Mouse (Mus musculus) midbrain, postnatal 0 days (tissue): ENCODE measurements around the gene Slc44a5. TPM values are rescaled to one million over a fixed set of nuclear protein-coding genes. Genes with fewer than 3 reads are reported as not detected.

Source experiments
- ATAC-seq: fragments of 200-750 bp; cut with Nextera tagmentation; 2 replicates; pipeline ENCODE4 v1.8.0; 2017; ENCODE audit warnings: moderate number of reproducible peaks, mild to moderate bottlenecking, moderate TSS enrichment, moderate library complexity; ENCODE audit not compliant: low FRiP score
- DNase-seq: peaks from one replicate; pipeline ENCODE4 v3.0.0-alpha.2; 2015; ENCODE audit warnings: low spot score
- H3K27ac ChIP-seq: fragments of 300-500 bp; sonication (generic); 2 replicates; pipeline ENCODE4 v1.5.1; 2014; ENCODE audit warnings: low read depth, mild to moderate bottlenecking, low read length, mixed read lengths
- H3K27me3 ChIP-seq: fragments of 300-500 bp; sonication (generic); 2 replicates; pipeline ENCODE4 v1.6.1; 2014; ENCODE audit warnings: low read length, control low read depth, mixed read lengths; ENCODE audit not compliant: insufficient read depth
- H3K36me3 ChIP-seq: fragments of 300-500 bp; sonication (generic); 2 replicates; pipeline ENCODE4 v1.6.1; 2014; ENCODE audit warnings: low read length, control low read depth, mixed read lengths; ENCODE audit not compliant: insufficient read depth
- H3K4me1 ChIP-seq: fragments of 300-500 bp; sonication (generic); 2 replicates; pipeline ENCODE4 v1.6.1; 2014; ENCODE audit warnings: mild to moderate bottlenecking, control low read depth, antibody characterized with exemption, low read length, mixed read lengths; ENCODE audit not compliant: insufficient read depth
- H3K4me2 ChIP-seq: fragments of 300-500 bp; sonication (generic); 2 replicates; pipeline ENCODE4 v1.6.1; 2014; ENCODE audit warnings: low read depth, mild to moderate bottlenecking, low read length, mixed read lengths; ENCODE audit not compliant: poor library complexity, severe bottlenecking
- H3K4me3 ChIP-seq: fragments of 300-500 bp; sonication (generic); 2 replicates; pipeline ENCODE4 v1.5.1; 2014; ENCODE audit warnings: low read depth, mild to moderate bottlenecking, low read length, moderate library complexity
- H3K9ac ChIP-seq: fragments of 300-500 bp; sonication (generic); replicated peaks from 2 replicates; pipeline ENCODE4 v1.6.1; 2014; ENCODE audit warnings: mild to moderate bottlenecking, low read length, moderate library complexity, mixed read lengths; ENCODE audit not compliant: poor library complexity, severe bottlenecking
- H3K9me3 ChIP-seq: fragments of 300-500 bp; sonication (generic); 2 replicates; pipeline ENCODE4 v1.6.1; 2016; ENCODE audit warnings: low read length, control low read depth
- CTCF ChIP-seq: IDR thresholded peaks from 2 replicates; pipeline ENCODE4 v1.5.1; 2016; ENCODE audit warnings: antibody characterized with exemption, mild to moderate bottlenecking
- WGBS: fragments of 180-500 bp; shearing (Covaris S2); extraction: QIAGEN DNeasy Blood & Tissue Kit; methylation state at CpG from one replicate; pipeline ENCODE4 v1.1.7; 2014; 5-methylcytosine and 5-hydroxymethylcytosine counted together
- polyA plus RNA-seq: library from polyadenylated mRNA; unstranded; fragments of >200 nt; fragmentation: Nextera tagmentation; extraction: Ambion mirVana; gene quantifications from 2 replicates; pipeline ENCODE4 v1.2.1, GENCODE M21; 2015
- total RNA-seq: library from RNA; depleted of rRNA; stranded (reverse); fragments of >200 nt; gene quantifications from 2 replicates; pipeline ENCODE4 v1.2.3, GENCODE M21; 2014; rRNA removed

Slc44a5 gene
- total and polyA plus RNA-seq, 2 experiments from 2014 or later, result 6.3 to 27.3 TPM

DNA sequence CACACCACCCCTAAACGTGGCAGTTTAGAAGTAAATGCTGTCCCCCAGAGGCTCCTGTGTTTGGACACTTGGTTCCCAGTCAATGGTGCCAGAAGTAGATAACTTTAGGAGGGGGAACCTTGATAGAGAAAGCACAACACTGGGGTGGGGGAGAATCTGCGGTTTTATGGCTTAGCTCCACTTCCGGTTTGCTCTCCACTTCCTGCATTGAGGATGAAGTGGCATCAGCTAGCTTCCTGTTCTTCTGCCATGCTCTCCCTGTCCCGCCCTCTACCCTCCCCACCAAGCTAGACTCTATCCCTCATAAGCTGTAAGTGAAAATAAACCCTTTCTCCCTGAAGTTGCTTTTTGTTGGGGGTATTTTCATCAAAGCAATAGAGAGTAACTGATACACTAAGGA is 327.9 kb downstream of the Slc44a5 start:
- no peak for TF ChIP-seq CTCF
- H3K4me2 ChIP-seq, result no peak overlapping the region
- H3K4me1 ChIP-seq, result no peaks in the 10 kb centered on the region
- no peaks in the 10 kb centered on the region for H3K27me3 ChIP-seq
- no peaks in the 10 kb centered on the region for H3K36me3 ChIP-seq
- ATAC-seq (no peak), DNase-seq (no peak)
- H3K9me3 ChIP-seq, result no peaks in the 10 kb centered on the region
- H3K4me3 ChIP-seq, result no peak overlapping the region
- 82% methylated on average over 4 of the region's 4 CpGs for WGBS
- no peak overlapping the region for H3K27ac ChIP-seq
- no peak overlapping the region for H3K9ac ChIP-seq

DNA sequence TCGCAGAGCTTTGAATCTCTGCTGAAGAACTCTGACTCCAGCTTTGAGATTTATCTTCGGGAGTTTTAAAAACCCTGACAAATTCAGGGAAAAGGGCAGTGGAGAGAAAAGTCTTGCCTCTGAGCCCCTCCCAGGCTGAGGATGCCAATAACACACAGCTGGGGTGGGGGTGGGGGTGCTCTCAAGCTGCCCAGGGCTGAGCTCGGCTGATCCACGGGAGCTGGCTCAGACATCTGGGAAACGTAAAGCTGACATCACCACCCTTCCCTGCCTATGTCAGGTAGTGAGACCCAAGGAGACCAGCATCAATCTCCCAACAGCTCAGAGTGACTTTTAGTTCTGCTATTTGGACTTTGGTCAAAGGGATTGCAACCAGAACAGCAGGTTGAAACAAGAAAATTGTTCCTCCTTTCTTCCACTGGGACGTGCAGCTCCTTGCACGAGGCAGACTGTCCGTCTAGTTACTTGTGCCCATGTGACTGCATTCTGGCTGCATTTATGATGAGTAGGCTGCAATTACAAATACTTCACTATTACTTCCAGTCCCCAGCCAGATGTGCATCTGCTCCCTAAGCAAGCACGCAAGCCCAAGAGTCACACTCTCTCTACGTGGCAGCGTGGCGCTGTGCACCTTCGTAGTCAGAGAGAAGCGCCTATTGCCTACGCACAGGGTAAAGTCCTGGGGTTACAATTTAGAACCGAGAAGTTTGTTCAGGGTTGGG is 332.1 kb downstream of the Slc44a5 start:
- no peak overlapping the region for H3K4me3 ChIP-seq
- no peak overlapping the region for H3K4me2 ChIP-seq
- no peaks in the 10 kb centered on the region for H3K9me3 ChIP-seq
- no peak overlapping the region for H3K27ac ChIP-seq
- DNase-seq, result no peak
- no peaks in the 10 kb centered on the region for H3K27me3 ChIP-seq
- 70% methylated on average over 16 of the region's 16 CpGs for WGBS
- no peaks in the 10 kb centered on the region for H3K4me1 ChIP-seq
- no peak for TF ChIP-seq CTCF
- no peaks in the 10 kb centered on the region for H3K36me3 ChIP-seq
- H3K9ac ChIP-seq, result no peak overlapping the region
- no peak for ATAC-seq

DNA sequence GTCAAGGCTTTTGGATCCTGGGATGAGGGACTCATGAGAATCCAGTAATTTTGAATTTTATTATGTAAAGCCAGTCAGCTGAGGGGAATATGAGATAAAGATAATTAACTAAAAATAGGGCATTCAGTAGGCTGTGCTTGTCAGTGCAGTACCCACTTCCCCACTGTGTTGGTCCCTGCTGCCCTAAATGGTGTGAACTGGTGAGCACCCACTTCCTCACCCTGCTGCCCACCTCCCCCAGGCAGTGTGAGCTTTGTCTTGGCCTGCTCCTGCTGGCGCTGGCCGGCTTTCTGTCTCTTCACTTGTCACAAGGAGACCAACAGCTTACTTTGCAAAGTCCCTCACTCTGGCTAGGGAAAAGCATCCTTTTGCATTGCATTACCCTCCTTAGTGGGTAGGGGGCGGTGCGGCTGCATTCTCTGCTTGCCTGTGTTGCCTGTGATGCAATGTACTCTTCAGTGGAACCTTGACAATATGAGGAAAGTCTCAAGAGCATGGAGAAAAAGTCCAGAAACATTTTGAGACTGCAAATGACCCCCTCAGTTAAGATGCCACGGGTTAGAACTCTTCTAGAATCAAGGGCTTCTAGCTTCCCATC is 344.5 kb downstream of the Slc44a5 start:
- 17% methylated on average over 5 of the region's 5 CpGs for WGBS
- Histone ChIP-seq H3K27ac (no peak overlapping the region), H3K27me3 (peaks cover 2% of the 10 kb centered on the region; the same call in 1 of the 2 replicates), H3K4me3 (no peak overlapping the region), H3K4me1 (no peaks in the 10 kb centered on the region), H3K36me3 (no peaks in the 10 kb centered on the region), H3K9me3 (no peaks in the 10 kb centered on the region), H3K4me2 (no peak overlapping the region), H3K9ac (no peak overlapping the region)
- TF ChIP-seq CTCF, result peak; percentile 54
- no peak for ATAC-seq
- no peak for DNase-seq

Other genes with a start within 250 kb of the Slc44a5 start
- gene St6galnac3, start 248.3 kb upstream of the Slc44a5 start, total RNA-seq, result 6.9 and 18.1 TPM in 2 replicates
- 11.1 and 11.9 TPM in 2 replicates for gene St6galnac3, start 248.3 kb upstream of the Slc44a5 start, polyA plus RNA-seq
- 0.44 TPM in 1 of 2 replicates, not detected in the other for gene Asb17, start 129.2 kb upstream of the Slc44a5 start, total RNA-seq
- gene Asb17, start 129.2 kb upstream of the Slc44a5 start, polyA plus RNA-seq, result 0.07 TPM in 1 of 2 replicates, not detected in the other
- 0.33 TPM in 1 of 2 replicates, not detected in the other for gene Msh4, start 67.3 kb upstream of the Slc44a5 start, total RNA-seq
- gene Msh4, start 67.3 kb upstream of the Slc44a5 start, polyA plus RNA-seq, result 0.22 and 0.25 TPM in 2 replicates
- gene Rabggtb, start 60.4 kb upstream of the Slc44a5 start, total RNA-seq, result 52.7 and 87.1 TPM in 2 replicates
- 60.4 and 63.1 TPM in 2 replicates for gene Rabggtb, start 60.4 kb upstream of the Slc44a5 start, polyA plus RNA-seq
- 44.1 and 68.3 TPM in 2 replicates for gene Acadm, start 28.8 kb upstream of the Slc44a5 start, total RNA-seq
- gene Acadm, start 28.8 kb upstream of the Slc44a5 start, polyA plus RNA-seq, result 58.2 and 60.6 TPM in 2 replicates